Mouse (Mus musculus) C2C12 (cell line): ENCODE results near the gene Tcea3.

ENCODE experiments used
- CTCF ChIP-seq: IDR thresholded peaks from one replicate; pipeline ENCODE4 v1.5.1; 2011; ENCODE audit not compliant: control insufficient read depth, insufficient read depth, insufficient read length
- FOSL1 ChIP-seq: IDR thresholded peaks from one replicate; pipeline ENCODE4 v1.8.0; 2011; ENCODE audit warnings: mild to moderate bottlenecking, low read length; ENCODE audit not compliant: poor library complexity, insufficient read depth, severe bottlenecking
- MAX ChIP-seq: IDR thresholded peaks from one replicate; pipeline ENCODE4 v1.6.1; 2011; ENCODE audit warnings: mild to moderate bottlenecking, control low read depth
- MYOD1 ChIP-seq: IDR thresholded peaks from one replicate; pipeline ENCODE4 v1.6.1; 2011; ENCODE audit warnings: low read depth; ENCODE audit not compliant: control insufficient read depth, insufficient read length
- MYOG ChIP-seq: IDR thresholded peaks from one replicate; pipeline ENCODE4 v1.6.1; 2011; ENCODE audit not compliant: control insufficient read depth, insufficient read length; ENCODE audit errors: extremely low read depth
- USF1 ChIP-seq: IDR thresholded peaks from one replicate; pipeline ENCODE4 v1.6.1; 2011; ENCODE audit warnings: low read depth, mild to moderate bottlenecking, control low read depth, moderate library complexity

DNA sequence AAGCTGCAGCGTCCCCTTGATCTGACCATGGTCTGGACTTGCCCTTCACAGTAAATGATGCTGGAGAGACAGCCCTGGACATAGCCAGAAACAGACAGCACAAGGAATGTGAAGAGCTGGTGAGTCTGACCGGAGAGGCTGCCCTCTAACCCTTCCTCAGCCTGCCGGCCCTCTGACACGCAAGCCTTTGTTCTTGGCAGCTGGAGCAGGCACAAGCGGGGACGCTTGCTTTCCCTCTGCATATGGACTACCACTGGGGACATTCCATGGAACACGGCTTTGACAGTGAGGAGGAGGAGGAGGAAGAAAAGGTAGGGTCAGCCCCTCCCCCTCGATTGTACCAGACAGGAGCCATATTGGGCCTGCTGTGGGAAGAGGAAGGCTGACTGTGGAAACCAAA lies 6.6 kb upstream of the Tcea3 start:
- no peak for TF ChIP-seq CTCF
- TF ChIP-seq MYOG: no peak
- no peak for TF ChIP-seq MAX
- TF ChIP-seq MYOD1: no peak
- no peak for TF ChIP-seq USF1
- TF ChIP-seq FOSL1: no peak
